Mouse (Mus musculus) T-helper 1 cell (primary cell): ENCODE data around the gene Zcchc7.
"Not testable (repeated sequence)": the region's sequence is repeated elsewhere in the genome, so short reads cannot be mapped to it uniquely, and the experiment has no call there.

Experiments used
- in situ Hi-C: fragments of 300-600 bp; cut with MboI, MseI; formaldehyde crosslinking; loops from one replicate; pipeline ENCODE4 v1.15.1; 2025; ENCODE audit warnings: high pct_unique_total_duplicates

Zcchc7 gene

GRCm38 (mm10) chr4:44757131-44757530 lies 1.5 kb downstream of the Zcchc7 start:
- in situ Hi-C loops: not testable (repeated sequence)

DNA sequence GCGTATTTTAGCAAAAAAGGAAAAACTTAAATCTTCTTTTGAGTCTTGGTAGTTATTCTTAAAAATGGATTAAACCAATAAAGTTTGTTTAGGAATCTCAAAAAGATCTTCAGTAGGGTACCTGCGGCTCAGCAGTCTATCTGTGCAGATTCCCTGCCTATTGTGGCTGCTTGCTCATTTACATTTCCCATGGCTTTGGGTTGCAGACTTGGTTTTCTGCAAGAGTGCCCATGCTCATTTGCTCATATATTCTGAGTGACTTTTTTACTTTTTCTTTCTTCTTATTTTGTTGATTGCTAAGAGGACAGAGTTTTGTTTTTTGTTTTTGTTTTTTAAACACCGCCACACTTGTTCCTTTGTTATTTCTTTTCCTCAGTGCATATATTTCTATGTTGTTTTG lies 19.2 kb downstream of the Zcchc7 start:
- in situ Hi-C loops: no loop called here

DNA sequence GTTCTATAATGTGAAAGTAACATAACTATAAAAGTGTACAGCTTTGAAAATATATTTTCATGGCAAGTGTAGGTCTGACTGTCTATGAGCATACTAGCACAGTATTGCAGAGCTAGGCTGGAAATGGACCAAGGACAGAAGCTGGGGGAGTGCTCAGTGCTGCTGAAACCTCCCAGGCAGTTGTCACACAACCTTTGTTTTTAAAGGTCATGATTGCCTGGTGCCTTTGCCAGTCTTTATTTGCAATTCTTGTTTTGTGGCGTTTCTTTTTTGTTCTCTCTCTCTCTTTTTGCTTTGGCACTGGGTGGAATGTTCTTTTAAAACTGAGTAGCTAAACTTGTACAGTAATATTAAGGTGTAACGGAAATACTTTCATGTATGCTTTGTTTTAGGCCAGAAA lies 21.0 kb downstream of the Zcchc7 start:
- in situ Hi-C loops: no loop called here

DNA sequence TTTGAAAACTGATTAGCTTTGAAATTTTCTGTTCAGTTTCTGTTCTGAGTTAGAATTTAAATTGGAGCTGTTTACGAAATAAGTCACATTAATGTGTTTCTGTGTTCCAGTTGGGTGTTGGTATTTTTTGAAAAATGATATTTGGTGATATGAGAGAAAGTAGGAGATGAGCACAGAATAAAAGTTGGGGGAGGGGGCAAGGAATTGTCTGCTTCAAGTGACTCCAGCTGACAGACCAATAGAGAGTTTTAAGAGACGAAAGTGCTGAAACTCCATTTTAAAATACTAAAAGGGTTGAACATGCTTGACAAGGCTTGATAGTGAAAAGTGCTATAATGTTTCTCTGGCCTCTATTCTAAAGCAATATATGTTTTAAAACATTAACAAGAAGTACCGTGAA lies 21.4 kb downstream of the Zcchc7 start:
- in situ Hi-C loops: no loop called here

DNA sequence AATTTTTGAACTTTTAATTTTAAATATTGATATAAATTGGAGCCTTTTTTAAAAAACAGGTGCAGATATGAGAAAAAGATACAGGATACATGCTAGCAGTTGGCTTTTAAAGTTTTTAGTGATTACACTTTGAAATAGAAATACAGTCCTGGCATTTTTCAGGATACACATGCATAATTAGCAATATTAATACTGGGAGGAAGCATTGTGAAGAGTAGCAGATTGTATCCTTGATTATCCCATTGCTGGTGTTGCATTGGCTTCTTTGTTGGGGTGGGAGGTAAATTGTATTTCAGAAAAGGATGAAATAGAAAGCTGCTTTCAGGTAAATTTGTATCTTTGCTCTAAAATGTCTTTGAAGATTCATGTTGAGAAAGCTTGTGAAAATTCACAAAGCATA lies 22.0 kb downstream of the Zcchc7 start:
- in situ Hi-C loops: no loop called here

DNA sequence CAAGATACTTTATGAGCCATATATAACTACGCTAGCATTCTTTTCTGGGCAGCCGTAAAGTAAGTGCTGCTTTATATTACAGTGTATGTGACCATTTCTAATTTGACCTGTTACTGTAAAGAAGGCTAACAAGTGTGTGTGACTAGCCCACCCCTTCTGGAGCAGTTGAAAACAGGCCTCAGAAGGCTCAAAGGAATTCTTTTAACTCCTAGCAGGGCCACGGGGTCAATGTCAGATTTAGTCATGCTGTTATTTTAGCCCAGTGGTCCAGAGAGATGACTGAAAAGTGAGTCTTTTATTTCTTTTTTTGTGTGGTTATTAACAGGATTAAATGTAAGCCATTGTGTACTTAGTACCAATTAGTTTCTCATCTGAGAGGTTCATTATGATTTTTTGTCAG lies 22.6 kb downstream of the Zcchc7 start:
- in situ Hi-C loops: no loop called here

DNA sequence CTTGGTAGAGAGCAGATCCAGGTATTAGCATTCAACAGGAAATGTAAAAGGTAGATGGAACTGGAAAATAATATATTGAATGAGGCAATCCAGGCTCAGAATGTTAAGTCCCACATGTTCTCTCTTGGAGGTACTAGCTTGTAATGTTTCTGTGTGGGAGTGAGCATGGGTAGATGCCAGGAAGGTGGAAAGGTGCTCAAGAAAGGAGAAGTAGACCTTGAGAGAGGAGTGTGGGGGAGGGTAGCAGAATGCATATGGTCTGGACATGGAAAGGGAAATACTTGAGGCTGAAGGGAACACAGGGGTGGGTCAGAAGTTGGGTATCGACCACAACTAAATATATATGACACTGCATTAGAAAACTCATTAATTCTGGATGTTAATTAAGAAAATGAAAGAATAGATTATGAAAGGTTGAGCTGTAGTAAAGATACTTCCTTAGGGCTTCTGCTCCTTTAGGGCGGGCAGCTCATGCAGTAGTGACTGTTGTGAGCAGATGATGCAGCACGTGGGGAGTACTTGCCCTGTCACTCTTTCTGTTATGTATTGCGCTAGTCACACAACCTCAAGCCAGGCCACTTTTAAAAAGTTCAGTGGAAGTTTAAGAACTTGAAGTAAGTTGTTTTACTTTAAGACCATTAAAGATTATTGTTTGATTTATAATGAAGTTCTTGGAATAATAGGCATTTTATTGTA lies 24.9 kb downstream of the Zcchc7 start:
- in situ Hi-C loops: no loop called here

GRCm38 (mm10) chr4:44781494-44781893 lies 25.8 kb downstream of the Zcchc7 start:
- in situ Hi-C loops: no loop called here

DNA sequence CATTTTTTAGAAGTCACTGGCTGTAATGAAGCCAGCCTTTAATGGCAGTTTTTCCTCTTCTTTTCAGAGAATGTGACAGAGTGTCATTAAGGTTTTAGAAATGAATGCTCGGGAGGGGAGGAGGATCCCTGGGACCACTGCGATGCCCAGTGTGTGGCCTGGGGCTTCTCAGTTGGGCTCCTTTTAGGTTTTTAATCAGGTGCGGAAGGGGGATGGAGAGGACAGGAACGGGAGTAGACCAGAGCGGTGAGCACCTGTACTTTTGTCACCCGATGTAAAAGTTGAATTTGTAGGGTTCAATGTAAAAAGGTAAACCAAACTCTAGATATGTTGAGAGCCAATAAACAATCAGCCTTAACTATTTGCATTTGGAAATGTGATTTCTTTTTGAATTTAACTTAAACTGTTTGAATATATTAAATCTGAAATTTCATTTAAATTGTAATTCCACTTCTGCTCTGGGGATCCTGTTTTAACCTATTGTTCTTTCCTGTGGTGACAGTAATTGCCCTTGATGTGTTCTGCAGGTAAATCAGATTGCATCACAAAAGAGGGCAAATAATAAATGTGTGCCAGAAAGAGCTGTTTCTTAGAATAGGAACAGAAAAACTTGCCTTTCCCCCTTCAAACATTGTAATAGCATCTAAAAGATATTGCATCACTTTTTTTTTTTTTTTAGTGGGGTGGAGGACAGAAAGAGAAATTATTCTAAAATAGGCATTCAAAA lies 28.1 kb downstream of the Zcchc7 start:
- in situ Hi-C loops: no loop called here

GRCm38 (mm10) chr4:44812855-44813254 lies 57.2 kb downstream of the Zcchc7 start:
- in situ Hi-C loops: no loop called here

DNA sequence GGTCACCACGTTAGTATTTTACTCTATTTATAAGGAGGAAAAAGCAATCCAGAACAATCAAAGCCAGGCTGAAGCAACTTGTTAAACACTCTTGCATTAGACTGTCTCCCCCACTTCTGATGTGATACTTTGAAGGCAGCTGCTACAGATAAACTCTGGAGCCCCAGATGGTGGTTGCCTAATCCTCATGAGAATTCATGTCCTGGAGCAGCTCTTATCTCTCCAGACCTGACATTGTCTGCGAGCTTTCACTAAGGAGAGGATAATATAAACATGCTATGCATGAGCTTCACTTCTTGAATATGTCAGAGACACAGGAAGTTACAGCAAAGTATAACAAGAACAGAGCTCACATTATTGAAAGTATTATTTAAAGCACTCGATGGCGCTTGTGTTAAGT lies 58.1 kb downstream of the Zcchc7 start:
- in situ Hi-C loops: no loop called here

DNA sequence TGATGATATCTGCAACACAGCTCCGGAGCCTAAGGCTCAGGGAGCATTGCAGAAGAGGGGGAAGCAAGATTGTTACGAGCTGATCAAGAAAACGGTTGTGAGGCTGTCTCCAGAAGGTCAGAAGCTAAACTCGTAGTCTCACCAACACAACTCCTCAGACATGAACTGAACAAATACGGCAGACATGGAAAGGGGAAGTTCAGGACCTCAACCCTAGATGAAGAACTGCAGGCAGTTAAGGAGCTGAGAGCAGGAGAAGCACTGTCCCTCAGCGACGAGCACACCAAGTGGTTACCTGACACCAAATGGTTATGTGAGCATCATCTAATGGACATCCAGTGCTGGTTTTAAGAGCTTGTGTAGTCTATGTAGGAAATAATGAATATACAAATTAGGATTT lies 60.9 kb downstream of the Zcchc7 start:
- in situ Hi-C loops: no loop called here

DNA sequence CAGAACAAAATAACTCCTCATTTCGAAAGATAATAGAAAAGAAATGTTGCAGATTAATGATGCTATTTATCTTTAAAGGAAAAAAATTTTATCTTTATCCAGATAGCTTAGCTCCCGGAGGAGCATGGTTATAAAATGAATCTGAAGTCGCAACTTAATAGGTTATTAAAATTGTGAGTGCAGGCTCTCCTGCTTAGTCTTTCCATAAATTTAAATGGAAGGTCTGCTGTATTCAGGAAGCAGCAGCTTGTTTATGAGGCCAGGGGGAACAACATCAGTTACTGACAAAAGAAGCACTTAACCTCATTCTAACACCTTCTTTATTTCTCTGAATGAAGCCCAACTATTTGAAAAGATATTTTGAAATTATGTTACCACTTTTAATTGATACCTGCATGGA lies 74.9 kb downstream of the Zcchc7 start:
- in situ Hi-C loops: no loop called here

DNA sequence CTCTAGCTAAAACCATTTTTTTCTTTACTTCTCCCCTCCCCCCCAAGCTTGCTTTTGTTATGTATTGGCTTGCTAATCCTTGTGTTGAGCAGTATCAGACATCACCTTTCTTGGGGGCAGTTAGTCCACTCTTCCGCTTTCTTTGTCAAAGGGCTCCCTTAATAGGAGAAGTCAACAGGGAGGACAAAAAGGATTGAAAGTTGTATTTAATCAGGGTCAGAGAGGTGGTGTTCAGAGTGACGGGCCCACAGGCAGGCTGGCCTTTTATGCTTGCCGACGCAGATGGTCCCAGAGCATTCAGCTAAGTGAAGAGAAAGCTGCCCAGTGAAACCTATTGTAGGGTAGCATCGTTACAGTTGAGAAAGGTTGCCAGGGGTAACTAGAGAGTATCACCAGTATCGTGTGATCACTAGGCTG lies 96.2 kb downstream of the Zcchc7 start:
- in situ Hi-C loops: loop anchor here (10.0 kb wide), 1 partner anchor 1257 kb away; no protein-coding TSS in a partner anchor

- in situ Hi-C loops: no loop called here
These were observed 115.9 kb downstream of the Zcchc7 start for GRCm38 (mm10) chr4:44871591-44871990.

DNA sequence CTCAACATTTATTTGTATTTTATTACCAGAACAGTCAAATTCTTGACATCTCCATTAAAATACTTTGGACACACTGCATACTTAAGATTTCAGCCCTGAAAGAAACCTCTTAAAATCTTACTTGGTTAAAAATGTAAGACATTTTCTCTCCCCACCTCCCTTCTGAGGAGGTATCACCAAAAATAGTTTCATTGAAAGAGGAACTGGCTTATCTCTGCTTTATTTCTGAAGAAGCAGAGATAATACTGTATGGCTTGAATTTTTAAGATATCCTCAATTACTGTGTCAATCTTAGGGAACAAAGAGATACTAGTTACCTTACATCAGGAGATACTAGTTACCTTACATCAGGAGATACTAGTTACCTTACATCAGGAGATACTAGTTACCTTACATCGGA lies 116.4 kb downstream of the Zcchc7 start:
- in situ Hi-C loops: no loop called here

GRCm38 (mm10) chr4:44880065-44880623 lies 124.5 kb downstream of the Zcchc7 start:
- in situ Hi-C loops: no loop called here

GRCm38 (mm10) chr4:44886143-44886542 lies 130.5 kb downstream of the Zcchc7 start:
- in situ Hi-C loops: no loop called here

DNA sequence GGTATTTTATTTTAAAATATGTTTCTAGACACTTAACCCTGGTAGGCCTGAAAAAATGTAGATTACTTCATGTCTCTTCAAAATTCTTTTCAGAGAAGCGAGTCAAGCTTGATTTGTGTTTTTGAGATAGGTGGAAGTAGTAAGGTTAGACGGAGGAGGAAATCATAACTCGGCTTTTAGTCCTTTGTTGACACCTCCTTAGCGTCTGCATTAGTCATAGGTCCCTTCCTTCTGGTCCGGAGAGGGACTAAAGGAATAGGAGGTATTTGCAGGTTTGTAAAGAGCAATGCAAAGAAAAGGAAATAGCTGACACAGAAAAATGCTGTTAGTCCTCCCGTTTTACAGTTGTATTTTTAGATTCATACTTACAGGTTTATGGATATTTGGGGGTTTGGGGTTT lies 135.7 kb downstream of the Zcchc7 start:
- in situ Hi-C loops: no loop called here

- in situ Hi-C loops: no loop called here
These were observed 150.1 kb downstream of the Zcchc7 start for GRCm38 (mm10) chr4:44905651-44906271.

DNA sequence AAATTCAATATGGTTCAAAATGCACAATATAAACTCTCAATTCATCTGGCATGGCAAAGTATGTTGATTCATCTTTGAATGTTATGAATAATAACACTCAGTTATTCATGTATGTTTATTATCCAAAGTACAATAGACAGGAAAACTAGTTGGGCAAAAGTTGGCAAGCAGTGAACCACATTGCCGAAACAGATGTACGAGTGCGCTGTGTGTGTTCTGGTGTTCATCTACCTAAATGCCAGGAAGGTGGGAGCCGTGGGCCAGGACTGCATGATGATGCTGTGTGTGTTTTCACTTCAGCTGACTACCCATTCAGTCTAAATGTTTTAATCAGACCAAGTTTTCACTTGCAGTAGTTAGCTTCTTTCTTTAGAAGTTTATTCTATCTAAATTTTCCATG lies 150.7 kb downstream of the Zcchc7 start:
- in situ Hi-C loops: no loop called here

GRCm38 (mm10) chr4:44910065-44910464 lies 154.4 kb downstream of the Zcchc7 start:
- in situ Hi-C loops: no loop called here

DNA sequence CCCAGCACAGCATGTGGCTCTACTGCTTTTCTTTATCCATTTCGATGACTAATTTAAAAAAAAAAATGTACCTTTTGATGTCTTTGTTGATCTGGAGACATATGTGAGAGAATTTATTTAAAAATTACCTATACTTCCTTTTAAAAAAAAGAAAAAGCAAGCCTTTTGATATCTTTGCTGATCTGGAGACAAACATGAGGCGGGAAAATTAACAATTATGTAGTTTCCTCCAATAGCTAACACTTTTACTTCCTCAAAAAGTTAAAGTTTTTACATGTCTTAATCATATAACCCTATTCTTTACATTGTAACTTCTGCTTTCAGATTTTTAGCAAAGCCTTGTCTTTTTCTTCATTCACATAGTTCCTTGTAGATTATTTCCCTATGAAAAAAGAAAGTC lies 155.2 kb downstream of the Zcchc7 start:
- in situ Hi-C loops: no loop called here
